Mouse (Mus musculus) heart, embryonic 13.5 days (tissue): ENCODE data around the gene Sos2. TPM values are rescaled to one million over a fixed set of nuclear protein-coding genes. Genes with fewer than 3 reads are reported as not detected.
A peak's percentile ranks its signal among the peaks of the same experiment; 100 is the strongest.

Source experiments
- ATAC-seq: fragments of 200-750 bp; cut with Nextera tagmentation; 2 replicates; pipeline ENCODE4 v1.8.0; 2017; ENCODE audit warnings: moderate TSS enrichment; ENCODE audit not compliant: insufficient number of reproducible peaks, low FRiP score, low TSS enrichment; ENCODE audit errors: extremely low read depth
- H3K27ac ChIP-seq: fragments of 300-500 bp; sonication (generic); replicated peaks from 2 replicates; pipeline ENCODE4 v1.5.1; 2015; ENCODE audit warnings: moderate library complexity, mild to moderate bottlenecking, inconsistent platforms
- H3K27me3 ChIP-seq: fragments of 300-500 bp; sonication (generic); replicated peaks from 2 replicates; pipeline ENCODE4 v1.6.1; 2015; ENCODE audit warnings: mild to moderate bottlenecking, inconsistent platforms
- H3K36me3 ChIP-seq: fragments of 300-500 bp; sonication (generic); 2 replicates; pipeline ENCODE4 v1.6.1; 2015; ENCODE audit warnings: mild to moderate bottlenecking, inconsistent platforms
- H3K4me1 ChIP-seq: fragments of 300-500 bp; sonication (generic); 2 replicates; pipeline ENCODE4 v1.6.1; 2015; ENCODE audit warnings: inconsistent platforms
- H3K4me2 ChIP-seq: fragments of 300-500 bp; sonication (generic); 2 replicates; pipeline ENCODE4 v1.6.1; 2015; ENCODE audit warnings: inconsistent platforms, mild to moderate bottlenecking, moderate library complexity
- H3K4me3 ChIP-seq: fragments of 300-500 bp; sonication (generic); 2 replicates; pipeline ENCODE4 v1.5.1; 2015; ENCODE audit warnings: moderate library complexity, mild to moderate bottlenecking, inconsistent platforms
- H3K9ac ChIP-seq: fragments of 300-500 bp; sonication (generic); 2 replicates; pipeline ENCODE4 v1.6.1; 2015; ENCODE audit warnings: inconsistent platforms, mild to moderate bottlenecking, moderate library complexity
- H3K9me3 ChIP-seq: fragments of 300-500 bp; sonication (generic); 2 replicates; pipeline ENCODE4 v1.6.1; 2016; ENCODE audit warnings: inconsistent platforms
- WGBS: fragments of 180-500 bp; shearing (Covaris S2); methylation state at CpG from one replicate; pipeline ENCODE4 v1.1.7; 2015; ENCODE audit warnings: mixed read lengths; 5-methylcytosine and 5-hydroxymethylcytosine counted together
- polyA plus RNA-seq: library from polyadenylated mRNA; unstranded; fragments of >200 nt; fragmentation: Nextera tagmentation; extraction: Ambion mirVana; gene quantifications from 2 replicates; pipeline ENCODE4 v1.2.1, GENCODE M21; 2015

The Sos2 gene
- polyA plus RNA-seq: 5.6 and 6.5 TPM in 2 replicates

DNA sequence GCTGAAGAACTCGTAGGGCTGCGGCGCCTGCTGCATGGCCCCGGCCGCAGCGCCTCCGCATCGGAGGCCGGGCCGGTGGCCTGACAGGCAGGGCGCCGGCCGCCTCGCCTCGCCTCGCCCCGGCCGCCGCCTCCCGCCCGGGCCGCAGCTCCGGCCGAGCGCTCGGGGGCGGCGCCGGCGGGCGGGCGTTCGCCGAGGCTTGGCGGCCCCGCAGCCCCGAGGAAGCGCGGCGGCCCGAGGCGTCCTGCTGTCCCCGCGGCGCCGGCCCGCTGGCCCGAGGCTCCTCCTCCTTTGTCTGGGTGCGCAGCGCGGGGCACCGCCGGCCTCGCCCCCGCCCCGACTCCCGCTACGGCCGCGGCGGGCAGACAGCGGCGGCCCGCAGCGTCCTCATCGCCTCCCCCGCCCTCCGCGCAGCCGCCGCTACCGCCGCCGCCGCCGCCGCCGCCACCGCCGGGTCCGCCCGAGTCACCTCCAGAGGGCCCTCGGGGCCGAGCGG lies at the start of gene Sos2:
TSS of gene Sos2 (minus strand) at position 287 of the 496 bp plus-strand sequence.
- peaks cover 28% of the 10 kb centered on the region for H3K4me1 ChIP-seq
- under 1% methylated on average over 57 of the region's 85 CpGs for WGBS
- H3K36me3 ChIP-seq: no peaks in the 10 kb centered on the region
- H3K4me2 ChIP-seq: peak within 1 kb of the TSS; percentile 83
- H3K27me3 ChIP-seq: no peaks in the 10 kb centered on the region
- no peaks in the 10 kb centered on the region for H3K9me3 ChIP-seq
- ATAC-seq: peak; percentile 79
- H3K4me3 ChIP-seq: peak within 1 kb of the TSS; percentile 85
- H3K9ac ChIP-seq: peak within 1 kb of the TSS; percentile 96
- H3K27ac ChIP-seq: peak within 1 kb of the TSS; percentile 98

DNA sequence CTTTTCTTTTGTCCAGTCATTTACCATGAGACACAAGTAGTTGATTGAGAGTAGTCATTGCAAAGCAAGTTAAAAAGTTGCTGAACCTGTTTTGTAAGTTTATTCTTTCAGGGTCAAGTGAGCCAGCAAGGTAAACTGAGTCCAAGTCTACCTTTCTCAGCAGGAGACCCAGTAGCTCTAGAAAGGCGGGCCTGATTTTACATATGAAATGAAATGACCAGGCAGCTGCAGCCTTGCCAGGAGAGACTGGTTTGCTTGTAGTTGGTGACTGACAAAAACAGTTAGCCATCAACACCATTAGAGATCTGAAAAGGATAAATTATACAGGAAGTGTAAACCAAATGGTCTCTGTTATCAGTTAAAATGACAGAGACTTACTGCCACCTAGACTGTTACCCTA lies 48.7 kb upstream of the Sos2 start:
- Histone ChIP-seq H3K4me3 (no peak overlapping the region), H3K9me3 (no peaks in the 10 kb centered on the region), H3K27ac (no peak overlapping the region), H3K4me2 (no peak overlapping the region), H3K4me1 (peaks cover 12% of the 10 kb centered on the region), H3K9ac (no peak overlapping the region), H3K27me3 (no peaks in the 10 kb centered on the region), H3K36me3 (no peaks in the 10 kb centered on the region)
- 89% methylated on average over 1 of the region's 1 CpGs for WGBS
- no peak for ATAC-seq

DNA sequence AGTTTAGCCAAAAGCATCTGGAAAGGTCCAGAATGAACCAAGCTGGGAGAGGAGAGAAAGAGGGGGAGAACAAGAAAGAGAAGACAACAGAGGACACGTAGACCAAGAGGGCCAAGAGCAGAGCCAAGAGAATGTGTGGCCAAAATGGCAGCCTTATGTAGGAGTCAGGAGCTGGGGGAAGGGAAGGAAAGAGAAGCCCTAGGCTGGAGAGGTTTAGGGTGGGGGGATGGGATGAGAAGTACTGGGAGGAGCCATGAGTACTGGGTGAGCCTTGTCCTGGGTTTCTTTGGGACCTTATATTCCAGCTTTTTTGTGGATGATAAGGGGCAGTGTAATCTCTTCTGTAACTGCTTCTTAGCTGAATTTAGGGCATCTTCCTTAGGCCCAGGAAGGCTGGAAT lies 47.6 kb upstream of the Sos2 start:
- WGBS: 88% methylated on average over 1 of the region's 1 CpGs
- Histone ChIP-seq H3K9ac (no peak overlapping the region), H3K36me3 (no peaks in the 10 kb centered on the region), H3K4me1 (peaks cover 13% of the 10 kb centered on the region), H3K9me3 (no peaks in the 10 kb centered on the region), H3K4me2 (no peak overlapping the region), H3K27ac (no peak overlapping the region), H3K27me3 (no peaks in the 10 kb centered on the region), H3K4me3 (no peak overlapping the region)
- ATAC-seq: no peak

DNA sequence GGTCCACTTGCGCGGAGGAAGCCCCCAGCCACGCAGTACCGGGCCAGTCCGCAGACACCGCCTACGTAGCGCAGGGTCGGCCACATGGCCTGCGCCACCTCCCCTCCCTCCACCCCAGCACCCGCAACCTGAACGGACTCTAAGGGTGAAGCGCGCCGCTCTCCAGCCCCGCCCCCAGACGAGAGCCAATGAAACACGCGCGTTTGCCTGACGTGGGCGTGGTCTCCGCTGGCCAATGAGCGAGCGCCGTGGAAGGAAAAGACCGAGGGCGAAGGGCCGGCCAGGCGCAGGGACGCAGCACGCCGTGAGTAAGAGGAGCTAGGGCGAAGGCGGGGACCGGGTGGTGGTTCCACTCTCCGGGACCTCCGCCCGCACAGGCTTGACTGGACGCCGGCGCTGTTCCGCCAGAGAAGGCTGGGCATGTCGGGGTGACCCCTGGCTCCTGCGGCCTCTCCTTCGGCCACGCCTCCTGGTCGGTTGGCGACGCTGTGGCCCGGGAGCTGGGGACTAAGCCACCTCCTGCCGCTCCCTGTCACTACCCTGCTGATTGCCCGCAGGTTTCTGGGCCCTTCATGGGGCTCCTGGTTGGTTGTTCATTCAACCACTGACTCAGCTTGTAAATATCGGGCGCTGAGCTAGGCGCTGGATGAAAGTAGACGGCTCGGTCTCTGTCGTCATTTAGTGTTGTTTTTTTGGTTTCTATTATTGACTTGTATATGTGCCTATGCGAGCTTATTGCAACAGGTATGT lies 43.2 kb upstream of the Sos2 start, which contains the start of the genes L2hgdh and Atp5s:
TSS of gene L2hgdh (minus strand) at position 163 of the 750 bp plus-strand sequence.
TSS of gene Atp5s (plus strand) at position 240 of the 750 bp plus-strand sequence.
- ATAC-seq: peak; percentile 95
- peaks cover under 1% of the 10 kb centered on the region; the same call in 1 of the 2 replicates for H3K9me3 ChIP-seq

DNA sequence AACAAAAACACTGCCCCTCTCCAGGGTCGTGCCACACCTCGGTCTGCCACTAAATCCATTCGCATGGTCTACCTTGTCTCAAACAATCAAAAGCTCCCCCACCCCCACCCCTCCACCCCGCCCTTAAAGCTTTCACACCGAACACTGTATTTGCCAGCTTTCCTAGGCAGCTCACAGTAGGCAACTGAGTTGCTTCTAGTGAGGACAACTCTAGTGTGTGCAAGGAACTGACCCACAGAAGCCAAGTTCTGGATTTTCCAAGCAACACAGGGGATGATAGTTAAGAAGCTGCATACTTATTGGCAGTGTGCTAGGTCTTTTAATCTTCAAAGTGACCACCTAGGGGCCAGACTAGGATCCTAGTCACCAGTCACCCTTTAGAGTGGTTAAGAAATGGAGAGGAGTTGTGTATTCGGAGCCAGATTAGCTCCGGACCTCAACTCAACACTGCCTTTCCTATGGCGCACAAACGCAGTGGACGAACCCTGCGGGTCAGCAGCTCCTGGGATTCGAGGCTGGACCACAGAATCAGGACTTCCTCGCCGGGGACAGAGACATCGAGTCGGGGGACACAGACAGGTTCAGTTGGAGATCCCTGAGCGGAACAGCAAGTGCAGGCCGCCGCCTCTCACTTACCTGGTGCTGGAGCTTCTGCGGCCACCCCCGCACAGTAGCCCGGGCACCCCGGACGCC lies 42.5 kb upstream of the Sos2 start:
- Histone ChIP-seq H3K9ac (peak overlapping the region; percentile 83), H3K9me3 (peaks cover 8% of the 10 kb centered on the region), H3K27me3 (no peaks in the 10 kb centered on the region), H3K4me1 (peaks cover 19% of the 10 kb centered on the region), H3K4me3 (peak overlapping the region; percentile 72), H3K4me2 (peak overlapping the region; percentile 94), H3K36me3 (peaks cover 20% of the 10 kb centered on the region), H3K27ac (peak overlapping the region; percentile 90)
- ATAC-seq: no peak; the same call in 1 of the 2 replicates
- WGBS: 2% methylated on average over 24 of the region's 24 CpGs

More for the DNA sequence above, 43.2 kb upstream of the Sos2 start, which contains the start of the genes L2hgdh and Atp5s:
- peak within 1 kb of the TSS; percentile 94 for H3K4me2 ChIP-seq
- H3K36me3 ChIP-seq: peaks cover 13% of the 10 kb centered on the region
- H3K9ac ChIP-seq: peak within 1 kb of the TSS; percentile 83
- WGBS: under 1% methylated on average over 60 of the region's 60 CpGs
- peak within 1 kb of the TSS; percentile 90 for H3K27ac ChIP-seq
- peak within 1 kb of the TSS; percentile 72 for H3K4me3 ChIP-seq
- H3K27me3 ChIP-seq: no peaks in the 10 kb centered on the region
- peaks cover 19% of the 10 kb centered on the region for H3K4me1 ChIP-seq

DNA sequence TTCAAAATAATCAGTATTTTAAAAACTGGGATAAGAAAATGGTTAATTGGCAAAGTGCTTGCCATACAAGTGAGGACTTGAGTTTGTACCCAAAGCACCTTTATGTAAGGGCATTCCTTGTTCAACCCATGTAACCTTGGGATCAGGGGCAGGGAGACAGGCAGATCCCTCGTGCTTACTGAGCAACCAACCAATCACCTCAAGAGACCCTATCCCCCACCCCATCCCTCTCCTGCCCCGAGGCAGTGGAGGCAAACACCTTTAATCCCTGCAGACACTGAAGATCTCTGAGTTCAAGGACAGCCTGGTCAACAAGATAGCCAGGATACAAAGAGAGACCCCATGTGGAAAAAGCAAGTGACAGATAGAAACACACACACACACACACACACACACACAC lies 41.7 kb upstream of the Sos2 start:
- no peaks in the 10 kb centered on the region for H3K27me3 ChIP-seq
- H3K27ac ChIP-seq: no peak overlapping the region
- WGBS: 52% methylated on average over 2 of the region's 2 CpGs
- H3K9me3 ChIP-seq: peaks cover 9% of the 10 kb centered on the region
- H3K36me3 ChIP-seq: peaks cover 28% of the 10 kb centered on the region
- peaks cover 19% of the 10 kb centered on the region for H3K4me1 ChIP-seq
- H3K4me3 ChIP-seq: peak overlapping the region; percentile 72; the same call in 1 of the 2 replicates
- peak overlapping the region; percentile 83 for H3K9ac ChIP-seq
- ATAC-seq: no peak
- peak overlapping the region; percentile 94 for H3K4me2 ChIP-seq

DNA sequence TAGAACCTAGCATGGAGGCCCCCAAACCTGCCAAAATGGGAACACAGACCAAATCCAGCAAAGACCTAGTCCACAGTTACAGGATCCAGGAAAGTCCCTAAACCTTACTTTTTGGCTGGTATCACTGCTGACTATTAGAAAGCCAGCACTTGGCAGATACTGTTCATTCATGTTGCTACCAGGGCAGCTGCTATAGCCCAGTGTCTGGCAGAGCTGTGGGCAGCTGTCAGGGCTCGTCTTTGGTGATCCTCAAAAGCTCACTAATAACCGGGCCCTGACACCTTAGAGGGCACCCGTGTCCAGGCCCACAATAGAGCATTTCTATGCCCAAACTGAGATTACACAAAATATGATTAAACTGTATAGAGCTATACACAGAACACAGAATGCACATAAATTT lies 41.2 kb upstream of the Sos2 start:
- peaks cover 9% of the 10 kb centered on the region for H3K9me3 ChIP-seq
- peaks cover 19% of the 10 kb centered on the region for H3K4me1 ChIP-seq
- peaks cover 33% of the 10 kb centered on the region for H3K36me3 ChIP-seq
- no peaks in the 10 kb centered on the region for H3K27me3 ChIP-seq
- 78% methylated on average over 3 of the region's 3 CpGs for WGBS
- no peak for ATAC-seq
- no peak overlapping the region for H3K4me2 ChIP-seq
- no peak overlapping the region for H3K9ac ChIP-seq
- no peak overlapping the region for H3K4me3 ChIP-seq
- no peak overlapping the region for H3K27ac ChIP-seq

DNA sequence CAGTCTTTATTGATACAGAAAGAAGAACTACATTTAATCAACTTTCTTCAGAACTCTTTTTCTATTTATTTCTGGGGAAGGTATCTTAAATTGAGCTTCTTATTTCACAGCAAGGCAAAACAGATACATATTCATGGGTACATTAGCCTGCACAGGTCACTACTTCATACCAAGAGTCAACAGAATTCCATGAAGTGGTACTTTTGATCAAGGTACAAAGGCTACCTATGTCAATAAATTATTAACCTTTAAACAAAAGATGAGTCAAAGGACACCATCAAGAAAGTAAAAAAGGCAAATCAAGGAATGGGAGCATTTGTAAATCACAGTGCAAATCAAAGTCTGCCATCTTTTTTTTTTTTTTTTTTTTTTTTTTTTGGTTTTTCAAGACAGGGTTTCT lies 32.0 kb upstream of the Sos2 start:
- no peak overlapping the region for H3K9ac ChIP-seq
- no peak overlapping the region for H3K4me3 ChIP-seq
- H3K27me3 ChIP-seq: no peaks in the 10 kb centered on the region
- H3K4me2 ChIP-seq: no peak overlapping the region
- H3K27ac ChIP-seq: no peak overlapping the region
- no peak for ATAC-seq
- H3K4me1 ChIP-seq: no peaks in the 10 kb centered on the region
- H3K36me3 ChIP-seq: peaks cover 15% of the 10 kb centered on the region
- H3K9me3 ChIP-seq: no peaks in the 10 kb centered on the region

DNA sequence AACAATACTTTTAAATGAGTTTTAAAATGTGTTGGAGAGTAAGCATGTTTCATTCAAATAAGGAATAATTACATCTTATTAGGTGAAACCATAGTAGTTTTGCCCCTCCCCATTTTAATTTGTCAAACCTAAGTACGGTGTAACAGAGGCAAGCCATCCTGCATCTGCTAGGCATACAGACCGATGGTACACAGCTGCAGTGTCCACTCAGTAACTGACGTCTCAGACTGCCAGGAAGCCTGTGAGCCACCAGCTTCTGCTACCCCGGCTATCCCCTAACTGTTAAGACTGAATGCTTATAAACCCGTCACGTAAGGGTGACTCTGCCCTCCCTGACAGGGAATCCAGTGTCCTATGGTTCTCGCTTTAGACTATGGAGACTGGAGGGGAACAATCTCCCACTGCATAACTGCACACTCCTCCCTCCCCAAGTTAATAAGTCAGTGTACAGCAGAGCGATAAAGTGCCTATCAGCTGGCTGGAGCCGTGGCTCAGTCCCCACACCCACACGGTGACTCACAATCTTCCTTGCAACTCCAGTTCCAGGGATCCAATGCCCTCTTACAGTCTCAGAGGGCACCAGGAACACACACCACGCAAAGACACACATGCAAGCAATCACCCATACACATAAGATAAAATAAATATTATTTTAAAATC lies 23.3 kb upstream of the Sos2 start:
- Histone ChIP-seq H3K36me3 (peaks cover 8% of the 10 kb centered on the region; the same call in 1 of the 2 replicates), H3K4me3 (no peak overlapping the region), H3K4me2 (peak overlapping the region; percentile 22; the same call in 1 of the 2 replicates), H3K9me3 (no peaks in the 10 kb centered on the region), H3K27ac (peak overlapping the region; percentile 45; the same call in 1 of the 2 replicates), H3K27me3 (no peaks in the 10 kb centered on the region), H3K9ac (peak overlapping the region; percentile 40; the same call in 1 of the 2 replicates), H3K4me1 (peaks cover 5% of the 10 kb centered on the region; the same call in 1 of the 2 replicates)
- 59% methylated on average over 11 of the region's 11 CpGs for WGBS
- no peak for ATAC-seq

DNA sequence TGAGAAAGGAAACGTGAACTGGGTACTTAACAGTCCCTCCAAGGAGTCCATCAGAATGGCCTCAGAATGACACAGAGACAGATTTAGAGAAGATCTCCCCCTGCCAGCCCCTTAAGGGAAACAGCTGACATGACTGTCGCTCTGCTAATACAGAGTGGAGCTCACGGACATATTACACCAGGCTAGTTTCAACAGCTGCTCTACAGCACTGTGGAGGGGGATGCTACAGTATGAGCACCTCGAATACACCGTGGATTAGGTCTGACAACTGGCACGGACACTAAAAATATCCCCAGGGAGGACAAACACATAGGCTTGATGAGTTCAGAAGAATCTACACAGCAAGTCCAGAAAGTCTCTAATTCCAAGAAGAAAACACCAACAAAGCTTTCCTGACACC lies 16.7 kb upstream of the Sos2 start:
- no peak overlapping the region for H3K27ac ChIP-seq
- no peaks in the 10 kb centered on the region for H3K27me3 ChIP-seq
- no peak overlapping the region for H3K4me3 ChIP-seq
- ATAC-seq: no peak
- no peak overlapping the region for H3K9ac ChIP-seq
- WGBS: 75% methylated on average over 6 of the region's 6 CpGs
- peaks cover 19% of the 10 kb centered on the region for H3K36me3 ChIP-seq
- no peak overlapping the region for H3K4me2 ChIP-seq
- no peaks in the 10 kb centered on the region for H3K4me1 ChIP-seq
- H3K9me3 ChIP-seq: no peaks in the 10 kb centered on the region

DNA sequence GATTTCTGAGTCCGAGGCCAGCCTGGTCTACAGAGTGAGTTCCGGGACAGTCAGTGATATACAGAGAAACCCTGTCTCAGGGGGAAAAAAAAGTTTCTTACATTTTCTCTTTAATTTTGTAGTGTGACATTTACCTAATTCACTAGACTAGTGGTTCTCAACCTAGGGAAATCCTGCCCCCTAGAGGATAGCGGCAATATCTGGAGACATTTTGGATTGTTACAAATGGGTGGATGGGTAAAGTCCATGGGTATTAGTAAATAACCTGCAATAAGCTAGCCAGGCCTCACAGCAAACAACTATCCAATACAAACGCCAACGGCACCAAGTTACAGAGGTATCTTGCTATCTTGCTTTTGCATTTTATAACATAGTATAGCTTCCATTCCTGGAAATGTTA lies 15.1 kb upstream of the Sos2 start:
- H3K27me3 ChIP-seq: no peaks in the 10 kb centered on the region
- no peak overlapping the region for H3K9ac ChIP-seq
- H3K4me2 ChIP-seq: no peak overlapping the region
- peaks cover 20% of the 10 kb centered on the region for H3K36me3 ChIP-seq
- H3K4me1 ChIP-seq: no peaks in the 10 kb centered on the region
- no peak overlapping the region for H3K27ac ChIP-seq
- 68% methylated on average over 5 of the region's 5 CpGs for WGBS
- ATAC-seq: no peak
- H3K9me3 ChIP-seq: no peaks in the 10 kb centered on the region
- H3K4me3 ChIP-seq: no peak overlapping the region
